ENCODE assay signal across 14 mouse cellular contexts in genomic region chr11:34098422-34098821, GRCm38 (mm10). TPM values are rescaled to one million over a fixed set of nuclear protein-coding genes. Genes with fewer than 3 reads are reported as not detected.
DNase-seq lines count a peak whose midpoint lies in the region; ATAC-seq lines count a peak whose summit lies in the region.
"Had no signal": no experiment of that assay in that cellular context is flagged by ENCODE, and none has a peak within 500 bp of the region (broad histone marks: within the 10 kb centered on the region; RNA-seq: fewer than 3 reads in every experiment).

Gene 4930469K13Rik (minus strand): TSS chr11:34098554.

- 86% methylated on average over 10 of the region's 10 CpGs for WGBS in neural tube, embryonic 15.5 days

- no peak within 1 kb of the TSS for H3K27ac ChIP-seq in neural tube, embryonic 15.5 days (replicated peaks)
- H3K27ac ChIP-seq: embryonic facial prominence, embryonic 12.5 days had no signal

- intact Hi-C loops in gastrocnemius, postnatal 36 days (cut with DNase I), result no loop called here

- H3K9ac ChIP-seq in neural tube, embryonic 15.5 days (replicated peaks), result no peak within 1 kb of the TSS
- H3K9ac ChIP-seq: embryonic facial prominence, embryonic 12.5 days had no signal

- no peak for ATAC-seq in cerebellum, adult (ENCODE audit: insufficient number of reproducible peaks, low FRiP score, low TSS enrichment)
- ATAC-seq in neural tube, embryonic 15.5 days (ENCODE audit: low FRiP score), result no peak

- H3K27me3 ChIP-seq in neural tube, embryonic 15.5 days (replicated peaks), result no peaks in the 10 kb centered on the region
- H3K27me3 ChIP-seq: embryonic facial prominence, embryonic 12.5 days had no signal

- peak; percentile 17 to 32 for DNase-seq in cerebellum, postnatal 14 days
- DNase-seq in lung, postnatal 10 days, result peak; percentile 7
- DNase-seq in lung, postnatal 25 days (ENCODE audit: low spot score), result no peak
- DNase-seq in c-Kit-positive CD71-positive TER-119-positive erythroid progenitor cells, embryonic 14.5 days (ENCODE audit: low spot score), result peak; percentile 5
- DNase-seq in urinary bladder, postnatal 36 days (ENCODE audit: low spot score in 2 of 2), result no peak
- no peak for DNase-seq in gastrocnemius, postnatal 36 days
- DNase-seq: adrenal gland, postnatal 14 days; heart, adult 18-20 months; kidney, adult 11 months had no signal

- no peaks in the 10 kb centered on the region for H3K9me3 ChIP-seq in neural tube, embryonic 15.5 days (replicated peaks)
- H3K9me3 ChIP-seq: embryonic facial prominence, embryonic 12.5 days had no signal

- peaks cover 9% of the 10 kb centered on the region for H3K4me1 ChIP-seq in neural tube, embryonic 15.5 days
- H3K4me1 ChIP-seq: embryonic facial prominence, embryonic 12.5 days had no signal

- H3K4me3 ChIP-seq in neural tube, embryonic 15.5 days (replicated peaks), result no peak within 1 kb of the TSS
- H3K4me3 ChIP-seq: embryonic facial prominence, embryonic 12.5 days had no signal

- H3K36me3 ChIP-seq in neural tube, embryonic 15.5 days, result no peaks in the 10 kb centered on the region
- H3K36me3 ChIP-seq: embryonic facial prominence, embryonic 12.5 days had no signal

- no peak within 1 kb of the TSS for H3K4me2 ChIP-seq in neural tube, embryonic 15.5 days
- H3K4me2 ChIP-seq: embryonic facial prominence, embryonic 12.5 days had no signal

RNA-seq across cellular contexts. Expression of gene 4930469K13Rik, which starts in this region (rescaled TPM):
- polyA plus RNA-seq in neural tube, embryonic 15.5 days (2015; fragmentation: Nextera tagmentation; extraction: Ambion mirVana), result 22.9 and 24.1 TPM in 2 replicates
- total RNA-seq in gastrocnemius, postnatal 36 days (2021), result not detected
- total RNA-seq: adrenal gland, postnatal 14 days; heart, adult 18-20 months; left cerebral cortex, postnatal 25 days had no signal
- polyA plus RNA-seq: embryonic facial prominence, embryonic 12.5 days; small intestine, adult 2 months had no signal

Comparison
In these comparisons a context has a peak if more than half of its experiments do, and no peak if none do; other contexts are left out.
1. DNase-seq: peak in cerebellum, postnatal 14 days (2 of 2), lung, postnatal 10 days (single experiment) and c-Kit-positive CD71-positive TER-119-positive erythroid progenitor cells, embryonic 14.5 days (single experiment); none in lung, postnatal 25 days (single experiment), urinary bladder, postnatal 36 days (0 of 2) and gastrocnemius, postnatal 36 days (0 of 2).